Mouse (Mus musculus) myocyte (in vitro differentiated cells): ENCODE results near the gene Slc35f4. TPM values are rescaled to one million over a fixed set of nuclear protein-coding genes. Genes with fewer than 3 reads are reported as not detected.

ENCODE experiments used
- H3K27me3 ChIP-seq: one replicate; pipeline ENCODE4 v1.6.1; 2011; ENCODE audit not compliant: control insufficient read depth, insufficient read depth, insufficient read length
- H3K36me3 ChIP-seq: one replicate; pipeline ENCODE4 v1.6.1; 2011; ENCODE audit not compliant: control insufficient read depth, insufficient read depth
- H3K4me2 ChIP-seq: one replicate; pipeline ENCODE4 v1.6.1; 2011; ENCODE audit warnings: low read depth, control low read depth
- H3K4me3 ChIP-seq: one replicate; pipeline ENCODE4 v1.5.1; 2011; ENCODE audit warnings: mild to moderate bottlenecking, control low read depth, moderate library complexity
- H3K79me2 ChIP-seq: one replicate; pipeline ENCODE4 v1.6.1; 2011; ENCODE audit not compliant: control insufficient read depth, insufficient read depth
- H3ac ChIP-seq: one replicate; pipeline ENCODE4 v1.6.1; 2011; ENCODE audit not compliant: control insufficient read depth, insufficient read length
- CEBPB ChIP-seq: IDR thresholded peaks from 2 replicates; pipeline ENCODE4 v1.6.1; 2011; ENCODE audit warnings: mild to moderate bottlenecking, moderate library complexity; ENCODE audit not compliant: poor library complexity, insufficient read depth, severe bottlenecking
- E2F4 ChIP-seq: IDR thresholded peaks from one replicate; pipeline ENCODE4 v1.6.1; 2011; ENCODE audit warnings: mild to moderate bottlenecking, control low read depth, moderate library complexity; ENCODE audit not compliant: insufficient read depth
- MAX ChIP-seq: IDR thresholded peaks from one replicate; pipeline ENCODE4 v1.6.1; 2011; ENCODE audit warnings: low read depth, mild to moderate bottlenecking, control low read depth
- MYOD1 ChIP-seq, 3 experiments: IDR thresholded peaks; one replicate each; pipeline ENCODE4 v1.6.1; 2011; ENCODE audit warnings: control low read depth in 2 of 3, low read depth in 2 of 3, mild to moderate bottlenecking in 2 of 3, moderate library complexity in 1 of 3; ENCODE audit not compliant: insufficient read length in 2 of 3, control insufficient read depth in 1 of 3
- MYOG ChIP-seq, 3 experiments: IDR thresholded peaks; one replicate each; pipeline ENCODE4 v1.6.1; 2011; ENCODE audit warnings: control low read depth in 2 of 3, low read depth in 2 of 3, mild to moderate bottlenecking in 2 of 3; ENCODE audit not compliant: insufficient read length in 2 of 3, control insufficient read depth in 1 of 3, insufficient read depth in 1 of 3
- POLR2A ChIP-seq: IDR thresholded peaks from one replicate; pipeline ENCODE4 v1.6.1; 2011; ENCODE audit warnings: low read depth, mild to moderate bottlenecking, control low read depth, moderate library complexity; ENCODE audit not compliant: insufficient read length
- POLR2AphosphoS2 ChIP-seq: IDR thresholded peaks from one replicate; pipeline ENCODE4 v1.6.1; 2011; ENCODE audit warnings: low read depth, control low read depth; ENCODE audit not compliant: insufficient read length
- REST ChIP-seq: IDR thresholded peaks from one replicate; pipeline ENCODE4 v1.6.1; 2011; ENCODE audit warnings: mild to moderate bottlenecking, control low read depth, moderate library complexity; ENCODE audit not compliant: insufficient read depth, insufficient read length
- SRF ChIP-seq: IDR thresholded peaks from one replicate; pipeline ENCODE4 v1.6.1; 2011; ENCODE audit warnings: low read depth; ENCODE audit not compliant: control insufficient read depth, insufficient read length
- TCF12 ChIP-seq: IDR thresholded peaks from one replicate; pipeline ENCODE4 v1.6.1; 2011; ENCODE audit warnings: mild to moderate bottlenecking, control low read depth; ENCODE audit not compliant: poor library complexity, insufficient read depth, severe bottlenecking
- TCF3 ChIP-seq: IDR thresholded peaks from one replicate; pipeline ENCODE4 v1.6.1; 2011; ENCODE audit warnings: low read depth, control low read depth; ENCODE audit not compliant: insufficient read length
- USF1 ChIP-seq: IDR thresholded peaks from one replicate; pipeline ENCODE4 v1.6.1; 2011; ENCODE audit warnings: low read depth, mild to moderate bottlenecking, control low read depth, moderate library complexity
- polyA plus RNA-seq: library from polyadenylated mRNA; unstranded; fragments of >200 nt; fragmentation: generic; extraction: Trizol; gene quantifications from one replicate; pipeline ENCODE4 v1.2.1, GENCODE M21; 2012; ENCODE audit warnings: missing spikeins

The Slc35f4 gene
- polyA plus RNA-seq, 1 experiment: not detected

- Histone ChIP-seq H3K36me3 (no peaks in the 10 kb centered on the region), H3K4me2 (no peak overlapping the region), H3ac (no peak overlapping the region), H3K4me3 (no peak overlapping the region), H3K79me2 (no peaks in the 10 kb centered on the region), H3K27me3 (no peaks in the 10 kb centered on the region)
- TF ChIP-seq POLR2A (no peak), SRF (no peak), REST (peak; percentile 82)
Observed at GRCm38 (mm10) chr14:49525176-49525930, 493 bp downstream of the Slc35f4 start.

- H3K36me3 ChIP-seq: no peaks in the 10 kb centered on the region
- TF ChIP-seq REST: no peak
- no peak for TF ChIP-seq E2F4
- TF ChIP-seq MYOG (IDR thresholded peaks at IDR 0.05; ENCODE audit: control insufficient read depth in 1 of 3, insufficient read depth in 1 of 3, insufficient read length in 2 of 3, low read depth in 2 of 3): no peak
- TF ChIP-seq POLR2A: no peak
- TF ChIP-seq MAX: no peak
- TF ChIP-seq MYOD1 (IDR thresholded peaks at IDR 0.05; ENCODE audit: control insufficient read depth in 1 of 3, insufficient read length in 2 of 3, low read depth in 2 of 3): no peak
- no peak for TF ChIP-seq TCF12
- no peak for TF ChIP-seq SRF
- TF ChIP-seq TCF3: no peak
- TF ChIP-seq CEBPB: no peak
- no peaks in the 10 kb centered on the region for H3K79me2 ChIP-seq
- no peak overlapping the region for H3K4me2 ChIP-seq
- no peaks in the 10 kb centered on the region for H3K27me3 ChIP-seq
- H3ac ChIP-seq: no peak overlapping the region
- H3K4me3 ChIP-seq: no peak overlapping the region
Observed at GRCm38 (mm10) chr14:49524665-49525064, 1.2 kb downstream of the Slc35f4 start.

DNA sequence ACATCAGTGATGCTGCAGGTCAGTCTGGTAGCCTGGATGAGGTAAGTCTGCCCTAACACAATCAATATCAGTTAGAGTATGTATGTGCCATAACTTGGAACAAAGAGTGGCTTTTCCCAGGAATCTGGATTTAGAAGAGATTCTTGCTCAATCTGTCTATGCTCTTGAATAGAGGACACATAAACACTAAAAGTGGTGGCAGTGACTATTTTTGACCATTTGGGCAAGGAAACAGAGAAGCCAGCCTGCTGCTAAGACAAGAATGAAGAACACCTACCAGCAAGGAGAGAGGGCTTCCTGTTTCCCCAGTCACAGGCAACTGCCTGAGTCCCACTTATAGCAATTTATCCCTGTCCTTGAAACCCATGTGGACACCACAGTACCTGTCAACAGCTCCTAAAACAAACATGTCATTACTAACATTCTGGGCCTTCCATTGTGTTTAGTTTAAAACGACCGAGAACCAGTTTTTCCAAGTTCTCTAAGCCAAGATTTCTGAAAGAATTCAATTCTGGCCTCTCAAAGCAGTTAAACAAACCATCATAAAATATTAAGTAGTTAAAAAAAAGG is 10.7 kb downstream of the Slc35f4 start:
- Histone ChIP-seq H3K27me3 (no peaks in the 10 kb centered on the region), H3K36me3 (no peaks in the 10 kb centered on the region), H3ac (no peak overlapping the region), H3K4me3 (no peak overlapping the region), H3K4me2 (no peak overlapping the region), H3K79me2 (no peaks in the 10 kb centered on the region)
- TF ChIP-seq SRF (no peak), POLR2AphosphoS2 (no peak), REST (no peak), TCF12 (no peak), CEBPB (no peak), POLR2A (no peak), TCF3 (no peak), USF1 (no peak), MYOG (IDR thresholded peaks at IDR 0.05; ENCODE audit: control insufficient read depth in 1 of 3, insufficient read depth in 1 of 3, insufficient read length in 2 of 3, low read depth in 2 of 3) (no peak), MAX (no peak), E2F4 (no peak), MYOD1 (IDR thresholded peaks at IDR 0.05; ENCODE audit: control insufficient read depth in 1 of 3, insufficient read length in 2 of 3, low read depth in 2 of 3) (no peak)

DNA sequence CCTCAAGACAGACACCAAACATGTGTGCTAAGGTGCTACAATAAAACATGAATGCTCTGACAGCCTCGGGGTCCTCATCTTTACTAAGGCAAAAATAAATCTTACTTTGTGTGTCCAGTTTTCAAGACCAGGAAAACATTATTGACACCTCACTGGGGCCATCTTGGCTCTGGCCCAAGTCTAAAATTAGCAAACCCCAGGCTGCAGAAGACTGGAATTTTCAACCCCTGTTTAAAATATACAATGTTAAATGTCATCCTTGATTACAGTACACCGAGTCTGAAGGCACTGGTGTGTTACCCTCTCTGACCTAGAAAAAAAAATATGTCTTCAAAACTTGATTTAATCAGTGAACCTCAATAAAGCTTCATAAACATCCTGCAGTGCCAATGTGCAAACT is 11.7 kb downstream of the Slc35f4 start:
- Histone ChIP-seq H3ac (no peak overlapping the region), H3K27me3 (no peaks in the 10 kb centered on the region), H3K4me3 (no peak overlapping the region), H3K4me2 (no peak overlapping the region), H3K36me3 (no peaks in the 10 kb centered on the region), H3K79me2 (no peaks in the 10 kb centered on the region)
- no peak for TF ChIP-seq POLR2AphosphoS2
- no peak for TF ChIP-seq SRF
- TF ChIP-seq MYOG (IDR thresholded peaks at IDR 0.05; ENCODE audit: control insufficient read depth in 1 of 3, insufficient read depth in 1 of 3, insufficient read length in 2 of 3, low read depth in 2 of 3): no peak
- TF ChIP-seq MYOD1 (IDR thresholded peaks at IDR 0.05; ENCODE audit: control insufficient read depth in 1 of 3, insufficient read length in 2 of 3, low read depth in 2 of 3): no peak
- TF ChIP-seq MAX: no peak
- TF ChIP-seq POLR2A: no peak
- no peak for TF ChIP-seq CEBPB
- TF ChIP-seq REST: no peak
- TF ChIP-seq TCF3: no peak
- TF ChIP-seq E2F4: no peak
- TF ChIP-seq TCF12: no peak
- no peak for TF ChIP-seq USF1

DNA sequence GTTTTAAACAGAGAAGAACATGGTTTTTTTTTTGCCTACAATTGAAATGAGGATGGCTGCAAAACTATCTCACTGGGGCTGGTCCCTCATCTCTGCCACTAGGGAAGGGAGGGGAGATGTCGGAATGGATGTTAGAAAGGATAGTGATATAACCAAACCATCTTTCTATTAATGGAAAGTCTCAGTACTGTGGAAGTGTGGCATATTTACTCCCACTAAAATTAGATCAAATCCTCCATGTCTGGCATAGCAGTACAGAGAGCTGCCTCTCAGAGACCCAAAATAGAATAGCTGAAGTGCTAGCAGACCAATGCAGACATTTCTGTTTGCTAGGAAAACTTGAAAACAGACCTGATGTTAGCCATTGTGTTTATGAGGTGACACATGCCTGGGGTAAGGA is 30.7 kb downstream of the Slc35f4 start:
- Histone ChIP-seq H3K36me3 (no peaks in the 10 kb centered on the region), H3K27me3 (no peaks in the 10 kb centered on the region), H3K79me2 (no peaks in the 10 kb centered on the region), H3ac (no peak overlapping the region), H3K4me3 (no peak overlapping the region), H3K4me2 (no peak overlapping the region)
- no peak for TF ChIP-seq MAX
- no peak for TF ChIP-seq E2F4
- TF ChIP-seq MYOG (IDR thresholded peaks at IDR 0.05; ENCODE audit: control insufficient read depth in 1 of 3, insufficient read depth in 1 of 3, insufficient read length in 2 of 3, low read depth in 2 of 3): no peak
- TF ChIP-seq REST: no peak
- no peak for TF ChIP-seq MYOD1 (IDR thresholded peaks at IDR 0.05; ENCODE audit: control insufficient read depth in 1 of 3, insufficient read length in 2 of 3, low read depth in 2 of 3)
- TF ChIP-seq TCF12: no peak
- no peak for TF ChIP-seq POLR2AphosphoS2
- no peak for TF ChIP-seq SRF
